Mouse (Mus musculus) right cerebral cortex, adult 2 months (tissue): ENCODE results near the gene Cdkn2aip.

Experiments
- DNase-seq, 2 experiments: peaks; one replicate each; pipeline ENCODE4 v3.0.0; 2021 to 2022; ENCODE audit warnings: low spot score in 2 of 2

The Cdkn2aip gene

GRCm38 (mm10) chr8:47713761-47714745 is at the start of gene Cdkn2aip:
TSS of gene Cdkn2aip (minus strand) at chr8:47713932.
- peak; percentile 88 to 90 for DNase-seq

- DNase-seq: no peak
These were observed 49.5 kb upstream of the Cdkn2aip start for GRCm38 (mm10) chr8:47763194-47763593.

- no peak for DNase-seq
These were observed 47.0 kb upstream of the Cdkn2aip start for GRCm38 (mm10) chr8:47760685-47761084.

- DNase-seq: no peak
These were observed 46.5 kb upstream of the Cdkn2aip start for GRCm38 (mm10) chr8:47760186-47760585.

GRCm38 (mm10) chr8:47753121-47753520 is 39.4 kb upstream of the Cdkn2aip start:
- DNase-seq: no peak

GRCm38 (mm10) chr8:47750096-47750495 is 36.4 kb upstream of the Cdkn2aip start:
- DNase-seq: no peak

- no peak for DNase-seq
These were observed 35.8 kb upstream of the Cdkn2aip start for GRCm38 (mm10) chr8:47749491-47749890.

- no peak for DNase-seq
These were observed 32.6 kb upstream of the Cdkn2aip start for GRCm38 (mm10) chr8:47746304-47746703.

GRCm38 (mm10) chr8:47745848-47746247 is 32.1 kb upstream of the Cdkn2aip start:
- no peak for DNase-seq

- no peak for DNase-seq
These were observed 31.1 kb upstream of the Cdkn2aip start for GRCm38 (mm10) chr8:47744803-47745202.

GRCm38 (mm10) chr8:47743419-47743818 is 29.7 kb upstream of the Cdkn2aip start:
- DNase-seq: peak; percentile 95 to 97

GRCm38 (mm10) chr8:47742992-47743391 is 29.3 kb upstream of the Cdkn2aip start:
- no peak for DNase-seq

GRCm38 (mm10) chr8:47742372-47742771 is 28.6 kb upstream of the Cdkn2aip start:
- no peak for DNase-seq

- DNase-seq: no peak
These were observed 23.4 kb upstream of the Cdkn2aip start for GRCm38 (mm10) chr8:47737120-47737519.

- DNase-seq: no peak
These were observed 15.6 kb upstream of the Cdkn2aip start for GRCm38 (mm10) chr8:47729324-47729723.

GRCm38 (mm10) chr8:47726945-47727344 is 13.2 kb upstream of the Cdkn2aip start:
- DNase-seq: no peak

GRCm38 (mm10) chr8:47721609-47722008 is 7.9 kb upstream of the Cdkn2aip start:
- peak in 1 of 2 experiments; percentile 14 for DNase-seq

GRCm38 (mm10) chr8:47718641-47719040 is 4.9 kb upstream of the Cdkn2aip start:
- DNase-seq: no peak

- peak in 1 of 2 experiments; percentile 9 for DNase-seq
These were observed 515 bp downstream of the Cdkn2aip start for GRCm38 (mm10) chr8:47713171-47713663.

GRCm38 (mm10) chr8:47708106-47708505 is 5.6 kb downstream of the Cdkn2aip start:
- DNase-seq: no peak

- DNase-seq: no peak
These were observed 7.0 kb downstream of the Cdkn2aip start for GRCm38 (mm10) chr8:47706746-47707145.

GRCm38 (mm10) chr8:47702333-47702732 is 11.4 kb downstream of the Cdkn2aip start:
- DNase-seq: no peak

GRCm38 (mm10) chr8:47697696-47698095 is 16.0 kb downstream of the Cdkn2aip start:
- no peak for DNase-seq
